Mouse (Mus musculus): ENCODE results near the gene Copb2. TPM values are rescaled to one million over a fixed set of nuclear protein-coding genes. Genes with fewer than 3 reads are reported as not detected.

Gene Copb2
- polyA plus RNA-seq, 1 experiment from 2014 or later, result 183 TPM

- Histone ChIP-seq H3K4me1 (replicated peaks) (no peaks in the 10 kb centered on the region), H3K4me2 (peak overlapping the region; percentile 37), H3K9ac (replicated peaks) (no peak overlapping the region), H3K27ac (no peak overlapping the region), H3K9me3 (no peaks in the 10 kb centered on the region), H3K4me3 (replicated peaks) (no peak overlapping the region), H3K36me3 (no peaks in the 10 kb centered on the region), H3K27me3 (peaks cover 8% of the 10 kb centered on the region; the same call in 1 of the 2 replicates)
- ATAC-seq (ENCODE audit: insufficient number of reproducible peaks, insufficient read depth, low FRiP score, low TSS enrichment, low read depth), result no peak
- WGBS, result 5% methylated on average over 13 of the region's 13 CpGs
These were observed 24.7 kb upstream of the Copb2 start for GRCm38 (mm10) chr9:98538713-98539360.

DNA sequence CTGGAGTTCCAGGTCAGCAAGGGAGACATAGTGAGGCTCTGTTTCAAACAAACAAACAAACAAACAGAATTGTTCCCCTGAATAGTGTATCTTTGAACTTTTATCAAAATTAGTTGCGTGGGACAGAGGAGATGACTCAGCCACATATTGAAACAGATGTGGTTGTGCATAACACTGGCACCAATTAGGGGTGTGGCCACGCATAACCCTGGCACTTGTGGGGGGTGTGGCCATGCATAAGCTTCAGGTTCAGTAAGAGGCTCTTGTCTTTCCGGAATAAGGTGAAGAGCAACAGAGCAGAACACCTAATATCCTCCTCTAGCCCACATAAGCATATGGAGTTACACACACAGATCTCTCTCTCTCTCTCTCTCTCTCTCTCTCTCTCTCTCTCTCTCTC lies 19.5 kb upstream of the Copb2 start:
- H3K36me3 ChIP-seq, result no peaks in the 10 kb centered on the region
- ATAC-seq (ENCODE audit: insufficient number of reproducible peaks, insufficient read depth, low FRiP score, low TSS enrichment, low read depth), result no peak
- H3K9me3 ChIP-seq, result no peaks in the 10 kb centered on the region

GRCm38 (mm10) chr9:98583852-98584251 lies 20.3 kb downstream of the Copb2 start:
- H3K4me1 ChIP-seq (replicated peaks), result no peaks in the 10 kb centered on the region
- no peak overlapping the region for H3K9ac ChIP-seq (replicated peaks)
- ATAC-seq (ENCODE audit: insufficient number of reproducible peaks, insufficient read depth, low FRiP score, low TSS enrichment, low read depth), result no peak
- no peaks in the 10 kb centered on the region for H3K9me3 ChIP-seq
- H3K4me3 ChIP-seq (replicated peaks), result no peak overlapping the region
- H3K27me3 ChIP-seq, result no peaks in the 10 kb centered on the region
- no peak overlapping the region for H3K4me2 ChIP-seq
- H3K27ac ChIP-seq, result no peak overlapping the region
- 96% methylated on average over 4 of the region's 4 CpGs for whole genome bisulfite sequencing
- H3K36me3 ChIP-seq, result peaks cover 90% of the 10 kb centered on the region

More for the DNA sequence above, 19.5 kb upstream of the Copb2 start:
- 79% methylated on average over 3 of the region's 3 CpGs for WGBS
- H3K27me3 ChIP-seq, result peaks cover 8% of the 10 kb centered on the region; the same call in 1 of the 2 replicates
- H3K4me3 ChIP-seq (replicated peaks), result no peak overlapping the region
- no peak overlapping the region for H3K4me2 ChIP-seq
- H3K4me1 ChIP-seq (replicated peaks), result no peaks in the 10 kb centered on the region
- H3K27ac ChIP-seq, result no peak overlapping the region
- no peak overlapping the region for H3K9ac ChIP-seq (replicated peaks)

- 87% methylated on average over 6 of the region's 6 CpGs for WGBS
- no peak overlapping the region for H3K27ac ChIP-seq
- peaks cover 3% of the 10 kb centered on the region; the same call in 1 of the 2 replicates for H3K9me3 ChIP-seq
- peak overlapping the region; percentile 97 for H3K4me2 ChIP-seq
- peaks cover 32% of the 10 kb centered on the region for H3K36me3 ChIP-seq
- H3K9ac ChIP-seq (replicated peaks), result no peak overlapping the region
- no peaks in the 10 kb centered on the region for H3K27me3 ChIP-seq
- ATAC-seq (ENCODE audit: insufficient number of reproducible peaks, insufficient read depth, low FRiP score, low TSS enrichment, low read depth), result no peak
- peaks cover 11% of the 10 kb centered on the region for H3K4me1 ChIP-seq (replicated peaks)
- H3K4me3 ChIP-seq (replicated peaks), result peak overlapping the region; percentile 91; the same call in 1 of the 2 replicates
These were observed 36.6 kb downstream of the Copb2 start for GRCm38 (mm10) chr9:98600094-98600493.

- Histone ChIP-seq H3K4me2 (peak within 1 kb of the TSS; percentile 97), H3K9ac (replicated peaks) (peak within 1 kb of the TSS; percentile 79), H3K27me3 (no peaks in the 10 kb centered on the region), H3K27ac (0 out of 2 replicates have a peak within 1 kb of the TSS, but pooled peaks have one; percentile 41), H3K36me3 (peaks cover 21% of the 10 kb centered on the region), H3K9me3 (peaks cover 3% of the 10 kb centered on the region; the same call in 1 of the 2 replicates), H3K4me1 (replicated peaks) (peaks cover 11% of the 10 kb centered on the region), H3K4me3 (replicated peaks) (peak within 1 kb of the TSS; percentile 91)
- under 1% methylated on average over 44 of the region's 44 CpGs for WGBS
- peak; percentile 96 for ATAC-seq (ENCODE audit: insufficient number of reproducible peaks, insufficient read depth, low FRiP score, low TSS enrichment, low read depth)
These were observed 37.8 kb downstream of the Copb2 start, which contains the start of gene Mrps22 for GRCm38 (mm10) chr9:98601156-98601836. TSS of gene Mrps22 (minus strand) at chr9:98601660.

DNA sequence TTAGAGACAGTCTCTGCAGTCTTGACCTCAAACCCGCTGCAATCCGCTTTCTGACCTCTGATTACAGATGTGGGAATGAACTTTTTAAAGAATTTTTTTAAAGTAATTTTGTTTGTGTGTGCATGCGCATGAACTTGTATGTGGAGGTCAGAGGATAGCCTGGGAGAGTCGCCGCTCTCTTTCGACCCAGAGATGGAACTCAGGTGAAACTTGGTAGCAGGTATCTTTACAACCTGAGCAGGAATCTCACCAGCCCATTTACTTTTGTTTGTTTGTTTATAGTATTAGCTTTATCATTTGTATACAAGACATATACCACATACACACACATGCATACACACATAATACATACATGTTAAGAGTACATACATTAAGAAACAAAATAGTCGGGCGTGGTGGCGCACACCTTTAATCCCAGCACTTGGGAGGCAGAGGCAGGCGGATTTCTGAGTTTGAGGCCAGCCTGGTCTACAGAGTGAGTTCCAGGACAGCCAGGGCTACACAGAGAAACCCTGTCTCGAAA lies 38.4 kb downstream of the Copb2 start:
- no peak; the same call in 1 of the 2 replicates for ATAC-seq (ENCODE audit: insufficient number of reproducible peaks, insufficient read depth, low FRiP score, low TSS enrichment, low read depth)
- H3K4me1 ChIP-seq (replicated peaks), result peaks cover 11% of the 10 kb centered on the region
- H3K4me3 ChIP-seq (replicated peaks), result peak overlapping the region; percentile 91
- H3K27ac ChIP-seq, result no peak overlapping the region
- peak overlapping the region; percentile 97 for H3K4me2 ChIP-seq
- H3K9ac ChIP-seq (replicated peaks), result peak overlapping the region; percentile 79
- 54% methylated on average over 11 of the region's 11 CpGs for WGBS
- no peaks in the 10 kb centered on the region for H3K27me3 ChIP-seq
- H3K36me3 ChIP-seq, result peaks cover 15% of the 10 kb centered on the region
- H3K9me3 ChIP-seq, result peaks cover 3% of the 10 kb centered on the region; the same call in 1 of the 2 replicates

- no peak overlapping the region for H3K9ac ChIP-seq (replicated peaks)
- no peak overlapping the region for H3K27ac ChIP-seq
- 73% methylated on average over 4 of the region's 4 CpGs for WGBS
- no peak for ATAC-seq (ENCODE audit: insufficient number of reproducible peaks, insufficient read depth, low FRiP score, low TSS enrichment, low read depth)
- H3K27me3 ChIP-seq, result no peaks in the 10 kb centered on the region; the same call in 1 of the 2 replicates
- H3K36me3 ChIP-seq, result no peaks in the 10 kb centered on the region
- H3K9me3 ChIP-seq, result peaks cover 3% of the 10 kb centered on the region; the same call in 1 of the 2 replicates
- H3K4me1 ChIP-seq (replicated peaks), result peaks cover 11% of the 10 kb centered on the region
- no peak overlapping the region for H3K4me2 ChIP-seq
- no peak overlapping the region for H3K4me3 ChIP-seq (replicated peaks)
These were observed 41.4 kb downstream of the Copb2 start for GRCm38 (mm10) chr9:98604896-98605295.

- H3K4me1 ChIP-seq (replicated peaks), result peaks cover 8% of the 10 kb centered on the region
- ATAC-seq (ENCODE audit: insufficient number of reproducible peaks, insufficient read depth, low FRiP score, low TSS enrichment, low read depth), result no peak
- H3K9ac ChIP-seq (replicated peaks), result no peak overlapping the region
- H3K27me3 ChIP-seq, result peaks cover 11% of the 10 kb centered on the region; the same call in 1 of the 2 replicates
- WGBS, result 39% methylated on average over 3 of the region's 3 CpGs
- H3K27ac ChIP-seq, result no peak overlapping the region
- H3K4me2 ChIP-seq, result no peak overlapping the region
- no peaks in the 10 kb centered on the region for H3K9me3 ChIP-seq
- no peak overlapping the region for H3K4me3 ChIP-seq (replicated peaks)
- H3K36me3 ChIP-seq, result no peaks in the 10 kb centered on the region
These were observed 65.0 kb downstream of the Copb2 start for GRCm38 (mm10) chr9:98628480-98628879.

DNA sequence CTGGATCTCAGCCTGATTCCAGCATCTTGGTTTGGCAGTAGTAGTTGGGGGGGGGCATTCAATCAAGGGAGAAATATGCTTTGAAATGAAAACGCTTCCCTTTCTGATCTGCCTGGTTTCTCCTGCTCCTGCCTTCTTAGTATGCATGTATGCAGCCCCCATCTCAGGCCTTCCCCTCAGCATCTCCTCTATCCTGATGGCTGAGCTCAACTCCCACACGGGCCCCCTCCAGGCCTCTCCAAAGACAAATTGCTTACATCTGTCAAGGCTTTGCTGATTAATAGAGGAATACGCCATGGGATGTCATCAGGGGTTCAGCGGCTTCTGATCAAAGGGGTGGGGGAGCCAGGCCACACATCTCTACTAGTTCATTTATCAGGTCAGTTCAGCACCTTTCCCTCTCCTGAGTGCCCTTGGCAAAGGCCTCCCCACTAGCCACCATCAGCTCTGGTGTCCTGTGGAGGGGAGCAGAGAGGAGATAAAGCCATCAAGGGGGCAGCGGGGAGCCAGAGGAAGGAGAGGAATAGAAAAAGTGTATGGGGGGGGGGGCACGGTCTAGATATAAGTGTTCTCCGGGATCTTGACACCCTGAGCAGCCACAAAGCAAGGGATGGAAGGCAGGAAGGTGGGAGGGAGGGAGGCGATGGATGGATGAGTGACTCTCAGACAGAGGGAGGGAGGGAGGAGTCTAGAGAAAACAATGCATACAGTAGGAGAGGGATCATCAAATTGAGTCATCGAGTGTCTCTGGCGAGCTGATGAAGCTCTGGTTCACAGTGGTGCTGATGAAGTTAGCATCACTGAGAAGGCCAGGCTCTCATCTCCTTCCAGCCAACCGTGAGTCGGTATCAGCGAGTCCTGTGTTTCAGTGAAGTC lies 70.0 kb downstream of the Copb2 start:
- Histone ChIP-seq H3K9me3 (no peaks in the 10 kb centered on the region), H3K36me3 (no peaks in the 10 kb centered on the region), H3K4me1 (replicated peaks) (peaks cover 8% of the 10 kb centered on the region), H3K9ac (replicated peaks) (no peak overlapping the region), H3K27ac (no peak overlapping the region), H3K4me2 (no peak overlapping the region), H3K27me3 (no peaks in the 10 kb centered on the region), H3K4me3 (replicated peaks) (no peak overlapping the region)
- no peak for ATAC-seq (ENCODE audit: insufficient number of reproducible peaks, insufficient read depth, low FRiP score, low TSS enrichment, low read depth)
- WGBS, result 71% methylated on average over 13 of the region's 13 CpGs
